Mouse (Mus musculus) heart, postnatal 0 days (tissue): ENCODE measurements around the gene Myzap.

Source experiments
- CTCF ChIP-seq: IDR thresholded peaks from 2 replicates; pipeline ENCODE4 v1.5.1; 2016; ENCODE audit warnings: antibody characterized with exemption, control low read depth, low read depth
- EP300 ChIP-seq: IDR thresholded peaks from 2 replicates; pipeline ENCODE4 v1.6.1; 2016; ENCODE audit warnings: antibody characterized with exemption, low read depth

- TF ChIP-seq EP300 (no peak), CTCF (no peak)
Observed at GRCm38 (mm10) chr9:71475536-71475935, 116.6 kb downstream of the Myzap start.
